Mouse (Mus musculus) monocyte, adult 2 months (primary cell): ENCODE data around the gene Cox6b2.

ENCODE experiments used
- DNase-seq, 2 experiments: peaks; one replicate each; pipeline ENCODE4 v3.0.0; 2022; ENCODE audit warnings: low spot score in 2 of 2, low read depth in 1 of 2

Gene Cox6b2

DNA sequence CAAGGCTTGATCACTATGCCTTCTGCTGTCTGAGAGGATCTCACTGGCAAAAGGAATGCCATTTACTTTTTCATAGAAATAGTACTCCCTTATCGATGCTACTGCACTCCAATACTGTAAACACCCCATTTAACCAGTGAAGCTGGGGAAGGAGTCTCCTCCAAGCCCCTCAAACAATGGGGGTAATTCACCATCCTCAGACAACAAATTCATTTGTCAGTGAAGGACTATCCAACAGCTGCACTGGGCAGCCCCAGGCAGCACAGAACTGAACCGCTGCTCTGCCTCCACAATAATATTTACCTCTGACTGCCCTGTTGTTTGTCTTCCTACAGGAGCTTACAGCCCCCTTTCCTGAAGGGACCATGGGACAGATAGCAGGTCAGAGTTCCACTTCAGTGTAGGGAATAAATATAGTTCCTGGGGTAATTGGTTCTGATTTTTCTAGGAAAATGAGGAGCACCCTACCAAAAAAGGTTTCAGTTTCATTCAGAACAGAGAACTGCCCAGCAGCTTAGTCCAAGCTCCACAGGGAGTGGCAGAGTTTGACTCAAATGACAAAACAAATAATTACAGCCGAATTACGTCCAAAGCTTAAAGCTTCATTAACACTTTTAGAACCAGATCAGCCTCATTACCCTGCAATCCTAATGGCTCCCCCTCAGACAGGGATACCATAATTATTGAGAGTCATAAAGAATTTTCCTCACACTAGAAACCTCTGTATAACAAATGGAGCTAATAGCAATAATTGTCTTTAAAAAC, 12.2 kb upstream of the Cox6b2 start:
- no peak for DNase-seq

DNA sequence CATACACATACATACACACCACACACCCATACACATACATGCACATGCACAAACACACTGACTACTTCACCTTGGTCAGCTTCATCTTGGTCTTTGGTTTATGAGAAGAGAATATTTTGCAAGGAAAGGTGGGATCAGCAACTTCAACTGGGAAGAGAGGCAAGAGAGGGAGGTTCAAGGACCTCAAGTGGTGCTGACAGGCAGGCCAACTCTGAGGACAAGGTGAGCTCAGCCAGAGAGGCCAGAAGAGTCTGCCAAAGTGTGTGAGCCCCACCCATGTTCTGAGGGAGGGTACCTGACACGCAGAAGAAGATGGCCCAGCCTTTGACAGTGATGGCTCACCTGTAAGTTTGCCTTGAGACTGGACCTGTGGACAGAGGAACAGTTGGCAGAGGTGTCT, 6.8 kb upstream of the Cox6b2 start:
- DNase-seq, result no peak

DNA sequence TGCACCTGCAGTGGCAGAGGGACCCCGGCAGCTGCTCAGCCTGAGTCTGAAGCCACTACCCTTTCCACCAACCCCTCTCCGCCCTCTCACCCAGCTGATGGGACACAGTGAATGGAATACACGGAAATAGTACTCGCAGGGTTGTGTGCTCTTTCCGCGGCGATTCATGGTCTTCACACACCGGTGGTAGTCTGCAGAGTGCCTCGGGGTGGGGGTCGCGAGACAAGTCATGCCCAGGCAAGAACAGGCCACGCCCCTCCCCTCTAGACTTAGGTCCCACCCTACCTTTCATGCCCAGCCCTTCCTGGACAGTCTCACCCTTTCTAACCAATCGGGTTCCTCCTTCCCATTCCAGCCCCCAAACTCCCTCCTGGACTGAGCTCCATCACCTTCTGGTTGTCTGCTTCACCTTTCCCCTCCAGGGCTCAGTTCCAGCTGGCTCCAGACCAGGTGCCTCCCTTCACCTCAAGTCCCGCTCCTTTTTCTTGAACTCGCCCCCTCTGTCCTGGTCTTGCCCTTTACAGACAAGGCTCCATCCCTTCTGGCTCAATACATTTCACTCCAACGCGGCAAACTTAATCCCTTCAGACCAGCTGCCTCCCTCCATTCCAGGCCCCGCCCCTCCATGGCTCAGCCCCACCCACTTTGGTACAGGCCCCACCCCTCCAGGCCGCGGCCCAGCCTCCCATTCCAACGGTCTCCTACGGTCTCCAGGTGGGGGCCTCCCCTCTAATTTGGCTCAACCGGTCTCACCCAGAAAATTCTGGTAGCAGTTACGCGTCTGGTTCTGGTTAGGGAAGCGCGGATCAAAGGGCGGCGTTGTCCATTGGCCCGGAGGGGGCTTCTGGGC, 698 bp downstream of the Cox6b2 start:
- no peak for DNase-seq

DNA sequence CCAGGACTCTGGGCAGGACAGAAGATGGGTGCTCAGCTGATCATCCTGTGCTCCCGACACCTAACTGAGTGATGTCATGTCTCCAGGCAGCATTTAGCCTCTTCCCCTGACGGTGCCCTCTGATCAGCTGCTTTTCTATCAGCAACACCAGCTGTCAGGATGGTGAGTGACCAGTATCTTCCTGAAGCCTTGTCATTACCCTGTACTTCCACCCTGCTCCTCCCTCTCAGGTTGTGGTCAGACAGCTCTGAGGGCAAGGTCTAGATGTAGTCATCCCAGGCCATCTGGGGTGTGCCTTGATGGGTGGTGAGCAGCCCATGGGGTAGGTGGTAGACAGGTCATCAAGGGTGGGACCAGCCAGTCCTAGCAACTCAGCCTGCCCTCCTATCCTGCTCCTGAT, 3.7 kb downstream of the Cox6b2 start:
- DNase-seq, result no peak

DNA sequence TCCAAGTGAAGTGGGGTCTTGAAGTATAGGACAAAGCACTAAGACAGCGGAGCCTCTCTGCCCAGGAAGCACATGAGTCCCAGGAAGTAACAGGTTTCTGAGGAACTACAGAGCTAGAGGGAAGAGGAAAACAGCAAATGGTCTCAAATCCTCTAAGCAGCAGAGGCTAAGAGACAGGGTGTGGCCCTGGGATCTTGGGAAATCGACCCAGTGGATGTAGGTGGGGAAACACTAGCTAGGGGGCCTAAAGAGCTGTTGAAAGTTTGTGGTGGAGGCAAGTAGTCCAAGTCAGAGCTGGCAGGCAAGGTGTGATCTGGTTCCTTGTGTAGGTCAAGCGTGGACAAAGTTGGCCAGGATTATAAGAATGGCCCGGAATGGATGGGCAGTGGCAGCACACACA, 4.6 kb downstream of the Cox6b2 start:
- DNase-seq, result no peak

DNA sequence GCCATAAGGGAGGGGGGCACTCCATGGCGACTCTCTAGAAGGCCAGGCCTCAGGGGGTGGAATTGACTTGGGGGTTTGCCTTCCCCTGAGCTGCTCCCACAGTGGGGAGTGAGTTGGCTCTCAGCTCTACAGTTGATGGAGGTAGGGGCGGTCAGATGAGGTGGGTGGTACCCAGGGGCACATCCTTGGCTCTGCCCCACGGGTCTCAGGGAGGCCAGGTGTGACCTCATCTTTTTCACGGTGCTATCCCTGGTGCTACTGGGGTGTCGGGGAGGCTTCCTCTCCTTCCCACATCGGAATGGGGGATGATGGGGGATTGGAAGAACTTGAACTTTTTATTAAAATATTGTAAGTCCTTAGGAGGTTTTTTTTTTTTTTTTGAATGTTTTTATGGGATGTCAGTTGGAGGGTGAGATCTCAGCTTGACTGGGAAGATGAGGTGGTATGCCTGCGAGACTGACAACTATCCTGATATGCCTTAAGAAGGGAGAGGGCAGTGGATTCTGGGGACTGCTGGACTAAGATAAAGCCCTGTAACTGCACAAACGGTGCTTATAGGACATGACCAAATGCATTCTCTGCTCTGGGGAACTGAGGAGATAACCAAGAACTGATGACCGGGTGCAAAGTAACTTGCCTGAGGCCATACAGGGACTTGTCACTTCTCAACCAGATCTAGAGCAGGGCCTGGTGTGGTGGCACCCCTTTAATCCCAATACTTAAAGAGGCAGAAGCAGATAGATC, 5.6 kb downstream of the Cox6b2 start:
- DNase-seq, result no peak

DNA sequence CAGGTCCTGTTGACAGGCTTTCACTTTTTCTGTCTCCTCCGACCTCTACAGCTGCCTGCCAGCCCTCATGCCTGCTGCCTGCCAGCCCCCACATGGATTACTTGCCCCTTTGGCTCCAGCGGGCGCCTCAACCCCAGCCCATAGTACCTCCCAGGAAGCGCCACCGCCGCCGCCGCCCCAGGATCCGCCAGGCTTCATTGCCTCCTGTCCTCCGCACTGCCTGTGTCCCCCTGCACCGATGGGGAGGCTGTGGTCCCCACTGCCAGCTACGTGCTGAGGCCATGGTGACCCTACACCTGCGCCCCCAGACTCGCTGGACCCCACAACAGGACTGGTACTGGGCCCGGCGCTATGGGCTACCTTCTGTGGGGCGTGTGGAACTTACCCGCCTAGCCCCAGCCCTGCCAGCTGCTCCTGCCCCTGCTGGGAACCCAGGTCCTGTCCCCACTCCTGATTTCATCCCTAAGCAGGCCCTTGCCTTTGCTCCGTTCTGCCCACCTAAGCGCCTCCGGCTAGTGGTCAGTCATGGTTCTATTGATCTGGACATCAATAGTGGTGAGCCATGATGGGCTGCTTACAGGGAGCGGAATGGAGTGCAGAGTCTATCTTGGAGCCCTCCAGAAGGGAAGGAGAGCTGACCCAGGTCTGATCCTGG, 6.4 kb downstream of the Cox6b2 start:
- no peak for DNase-seq

DNA sequence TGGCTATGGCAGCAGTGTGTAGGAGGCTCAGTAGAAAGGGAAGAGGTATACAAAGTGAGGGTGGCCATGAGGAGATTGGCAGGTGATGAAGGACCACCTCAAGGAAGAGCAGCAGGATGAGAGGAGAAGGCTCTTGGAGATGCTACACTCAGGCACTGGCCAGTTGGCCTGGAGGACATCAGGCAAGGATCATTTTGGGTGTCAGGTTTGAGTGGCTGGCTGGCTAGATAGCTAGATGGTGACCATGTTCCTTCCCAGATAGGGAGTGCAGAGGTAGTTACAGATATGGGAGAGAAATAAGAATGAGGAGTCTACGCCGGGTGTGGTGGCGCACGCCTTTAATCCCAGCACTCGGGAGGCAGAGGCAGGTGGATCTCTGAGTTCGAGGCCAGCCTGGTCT, 8.0 kb downstream of the Cox6b2 start:
- DNase-seq, result no peak

DNA sequence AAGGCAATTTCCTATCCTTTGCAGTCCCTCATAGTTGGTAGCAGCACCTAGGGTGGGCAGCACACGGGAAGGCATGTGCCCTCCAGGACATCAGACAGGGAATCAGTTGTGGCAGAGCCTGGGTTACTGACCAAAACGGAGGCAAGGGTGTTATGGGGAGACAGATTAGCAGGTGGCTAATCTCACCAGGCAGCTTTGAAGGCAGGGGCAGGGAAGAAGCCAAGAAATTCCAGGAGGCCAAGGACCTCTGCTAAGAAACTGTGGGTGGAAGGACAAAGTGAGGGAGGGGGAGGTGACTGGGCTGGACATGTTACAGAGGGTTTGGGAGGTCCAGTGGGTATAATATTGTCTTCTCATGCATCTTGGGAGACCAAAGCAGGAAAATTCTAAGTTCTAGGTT, 9.5 kb downstream of the Cox6b2 start:
- DNase-seq, result no peak

DNA sequence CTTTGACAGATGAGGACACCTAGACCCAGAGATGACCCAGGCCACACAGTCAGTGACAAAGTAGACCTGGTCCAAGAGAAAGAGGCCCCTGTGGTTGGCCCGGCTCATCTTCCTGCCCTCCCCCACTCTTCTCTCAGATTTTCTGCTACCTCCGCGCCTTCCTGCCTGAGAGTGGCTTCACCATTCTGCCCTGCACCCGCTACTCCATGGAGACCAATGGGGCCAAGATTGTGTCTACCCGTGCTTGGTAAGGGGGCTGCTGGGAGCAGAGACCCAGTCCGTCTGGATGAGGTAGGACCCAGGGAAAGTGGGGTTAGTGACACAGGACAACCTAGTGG, 10.4 kb downstream of the Cox6b2 start:
- no peak for DNase-seq

DNA sequence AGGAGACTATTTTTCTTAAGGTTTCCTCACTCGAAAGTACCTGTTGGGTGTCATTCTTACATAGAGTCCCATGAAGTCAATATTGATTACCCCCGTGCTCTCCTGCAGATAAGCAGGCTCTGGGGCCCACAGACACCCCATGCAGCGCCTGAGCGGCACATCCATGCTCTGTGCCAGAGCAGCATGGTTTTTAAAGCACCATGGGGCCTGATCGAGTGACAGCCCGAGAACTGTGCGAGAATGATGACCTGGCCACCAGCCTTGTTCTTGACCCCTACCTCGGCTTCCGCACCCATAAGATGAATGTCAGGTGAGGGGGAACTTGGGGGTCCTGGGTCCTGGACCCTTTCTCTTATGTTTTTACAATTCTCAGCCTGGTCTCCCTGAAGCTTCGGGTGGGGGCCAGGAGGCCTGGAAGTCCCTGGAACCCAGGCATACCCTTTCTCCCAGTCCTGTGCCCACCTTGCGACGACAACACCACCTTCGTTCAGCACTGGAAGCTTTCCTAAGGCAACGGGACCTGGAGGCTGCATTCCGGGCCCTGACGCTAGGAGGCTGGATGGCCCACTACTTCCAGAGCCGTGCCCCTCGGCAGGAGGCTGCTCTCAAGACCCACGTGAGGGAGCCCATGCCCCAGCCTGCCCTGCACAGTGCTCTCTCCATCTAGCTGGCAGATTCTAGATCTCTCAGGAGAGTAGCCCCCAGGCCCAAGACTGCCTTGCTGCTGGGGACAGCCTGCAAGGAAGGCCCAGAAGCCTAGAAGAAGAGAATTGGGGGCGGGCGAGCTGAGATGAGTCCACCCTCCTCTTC, 11.0 kb downstream of the Cox6b2 start:
- no peak for DNase-seq

DNA sequence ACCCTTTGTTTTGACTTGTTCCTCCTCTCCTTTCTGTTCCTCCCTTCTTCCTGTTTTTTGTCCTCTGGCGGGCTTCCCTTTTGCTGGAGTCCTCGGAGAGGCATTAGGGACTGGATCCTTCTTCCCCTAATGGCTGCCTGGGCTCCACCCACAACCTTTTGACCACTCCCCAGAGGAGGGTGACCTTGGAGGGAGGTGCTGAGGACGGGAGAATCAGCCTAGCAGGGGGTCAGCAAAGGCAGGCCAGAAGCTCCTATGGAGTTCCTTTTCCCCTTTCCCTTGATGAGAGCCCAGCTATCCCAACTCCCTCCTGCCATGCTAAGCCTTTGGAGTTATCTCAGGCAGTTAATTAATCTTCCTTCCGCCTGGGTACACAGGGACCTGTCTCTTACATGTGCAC, 11.7 kb downstream of the Cox6b2 start:
- DNase-seq, result peak; percentile 41 to 44

DNA sequence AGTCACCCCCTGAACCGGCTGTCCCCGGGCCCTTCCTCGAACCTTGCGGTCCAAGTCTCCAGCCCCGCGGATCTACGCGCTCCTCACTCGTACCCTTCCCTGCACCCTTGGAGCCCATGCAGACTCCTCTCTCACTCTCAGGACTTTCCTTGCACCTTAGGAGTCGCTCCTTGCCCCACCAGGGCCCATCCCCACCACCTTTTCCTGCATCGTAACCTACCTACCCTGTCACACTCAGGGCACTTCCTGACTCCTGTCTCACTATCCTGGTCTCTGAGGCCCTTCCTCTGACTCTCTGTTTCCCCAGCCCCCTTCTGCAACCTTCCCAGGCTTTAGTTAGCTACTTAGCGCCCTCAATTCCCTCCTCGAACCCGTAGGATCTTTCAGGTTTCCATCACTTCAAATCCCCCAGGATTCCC, 12.6 kb downstream of the Cox6b2 start:
- DNase-seq, result no peak

DNA sequence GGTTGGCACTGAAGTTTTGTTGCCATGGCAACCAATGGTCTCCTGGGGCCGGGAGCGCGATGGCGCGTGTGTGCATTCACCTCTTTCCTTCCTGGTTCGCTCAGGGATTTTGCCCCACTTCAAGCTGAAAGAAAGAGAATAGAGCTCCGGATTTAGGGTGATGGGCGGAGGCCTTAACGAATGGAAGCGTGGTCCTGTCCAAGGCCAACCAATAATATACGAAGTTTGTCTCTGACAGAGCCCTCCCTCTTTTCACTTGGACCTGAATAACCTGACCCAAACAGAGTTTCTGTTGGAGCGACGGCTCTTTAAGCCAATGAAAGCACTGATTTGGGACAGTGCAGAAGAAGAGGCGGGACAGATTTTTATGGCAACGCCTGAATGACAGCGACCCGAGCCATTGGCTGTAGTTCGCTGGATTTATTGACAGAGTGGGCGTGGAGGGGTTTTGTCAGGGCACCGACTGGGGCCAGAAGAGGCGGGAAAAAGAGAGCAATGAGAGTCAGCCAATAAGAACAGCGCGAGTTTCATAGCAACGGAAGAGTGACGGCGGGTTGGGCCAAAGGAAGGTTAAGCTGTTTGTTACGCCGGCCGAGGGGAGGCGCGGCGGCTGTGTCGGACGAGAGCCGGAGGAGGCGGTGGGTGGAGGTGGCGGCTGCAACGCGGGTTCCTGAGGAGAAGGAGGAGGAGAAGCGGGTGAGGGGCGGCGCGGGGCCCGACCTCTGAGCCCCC, 13.2 kb downstream of the Cox6b2 start, which contains the start of gene Kmt5c:
Gene Kmt5c, plus strand, starts transcription at position 572 of the 732 bp plus-strand sequence.
- peak; percentile 93 to 97 for DNase-seq

DNA sequence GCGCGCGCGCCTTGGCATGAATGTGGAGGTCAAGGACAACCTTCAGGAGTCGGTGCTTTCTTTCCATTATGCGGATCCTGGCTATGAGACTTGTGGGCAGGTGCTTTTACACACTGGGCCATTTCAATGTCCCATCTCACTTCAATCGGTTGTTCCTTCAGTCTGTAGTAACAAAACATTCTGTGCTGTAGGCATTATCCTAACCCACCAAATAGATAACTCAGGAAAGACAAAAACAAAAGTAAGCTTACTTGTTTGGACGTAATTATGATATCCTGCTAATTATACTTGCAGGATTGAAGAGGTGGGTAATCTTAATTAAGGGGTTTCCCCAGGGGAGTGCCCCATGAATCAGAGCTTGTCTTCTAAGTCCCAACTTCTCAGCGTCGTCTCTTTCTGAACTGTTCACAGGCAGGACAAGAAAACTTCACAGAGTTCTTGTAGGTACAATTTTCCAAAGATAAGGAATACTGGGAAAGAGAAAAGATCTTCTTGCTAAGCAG, 13.8 kb downstream of the Cox6b2 start:
- DNase-seq, result no peak

DNA sequence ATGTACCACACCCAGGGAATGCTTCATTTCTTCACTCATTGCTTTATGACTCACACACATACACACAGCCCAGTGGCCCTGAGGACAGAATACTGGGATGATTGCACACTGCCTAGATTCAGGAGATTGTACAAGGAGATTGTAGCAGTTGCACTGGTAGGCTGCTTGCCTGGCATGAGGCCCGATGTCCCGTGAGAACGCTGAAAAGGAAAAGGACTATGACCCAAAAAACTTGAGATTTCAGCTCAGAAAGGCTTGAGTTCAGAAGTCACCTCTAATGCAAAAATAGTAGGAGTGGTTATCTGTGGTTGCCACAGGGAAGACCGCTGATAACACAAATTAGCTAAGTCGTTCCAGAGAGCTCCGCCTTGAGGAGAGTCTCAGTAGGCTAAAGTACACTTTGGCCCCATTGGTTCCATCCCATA, 19.9 kb downstream of the Cox6b2 start:
- no peak for DNase-seq

DNA sequence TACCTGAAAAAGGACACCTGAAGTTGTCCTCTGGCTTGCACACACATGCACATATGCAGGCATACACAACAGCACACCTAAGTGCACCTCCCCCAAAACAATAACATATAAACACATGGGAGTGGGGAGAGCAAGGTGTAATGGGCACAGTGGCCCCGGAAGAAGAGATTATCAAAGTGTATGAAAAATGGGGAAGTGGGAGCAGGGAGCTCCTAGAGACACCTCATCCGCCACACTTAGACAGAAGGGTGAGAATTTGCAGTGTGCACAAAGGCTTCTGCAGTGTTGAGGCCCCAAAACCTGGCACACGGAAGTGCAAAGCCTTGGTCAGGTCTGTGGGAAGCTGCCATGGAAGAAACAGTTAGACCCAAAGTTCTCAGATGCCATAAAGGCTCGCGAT, 21.8 kb downstream of the Cox6b2 start:
- DNase-seq, result no peak

DNA sequence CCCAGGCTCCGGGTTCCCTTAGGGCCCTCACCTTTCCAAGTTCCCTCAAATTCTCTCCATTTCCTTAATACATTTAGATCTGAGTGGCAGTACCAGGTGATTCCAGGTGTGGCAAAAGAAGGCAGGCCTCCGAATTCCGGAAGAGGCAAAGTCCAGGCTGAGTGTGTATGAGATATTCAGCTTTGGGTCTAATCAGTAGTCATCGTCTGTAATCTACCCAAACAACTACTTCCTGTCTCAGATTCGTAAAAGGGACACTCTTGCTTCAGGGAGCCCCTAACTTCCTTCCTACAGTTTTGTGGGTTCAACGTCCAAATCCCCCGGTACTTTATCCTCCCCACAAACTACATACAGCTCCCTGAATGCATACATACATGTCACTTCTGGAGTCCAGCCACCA, 27.7 kb downstream of the Cox6b2 start, which contains the start of gene Tmem150b:
Gene Tmem150b, minus strand, starts transcription at position 81 of the 400 bp plus-strand sequence.
- DNase-seq, result no peak

DNA sequence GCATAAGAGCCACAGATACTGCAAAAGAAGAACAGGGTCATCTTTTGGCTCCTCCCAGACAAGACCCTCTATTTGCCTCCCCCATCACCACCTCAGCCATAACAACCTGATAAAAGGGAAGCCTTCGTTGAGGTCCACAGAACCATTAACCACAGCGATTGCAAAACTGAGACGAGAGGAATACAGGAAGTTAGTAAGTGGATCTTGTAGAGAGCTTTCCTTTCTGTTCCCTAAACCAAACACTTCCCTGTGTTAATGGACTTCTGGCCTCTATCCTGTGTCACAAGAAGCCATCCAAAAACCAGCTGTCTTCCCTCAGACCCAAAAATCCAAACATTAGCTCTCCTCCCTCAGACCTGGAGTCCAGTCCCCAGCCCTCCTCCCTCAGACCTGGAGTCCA, 28.5 kb downstream of the Cox6b2 start:
- DNase-seq, result peak; percentile 52 to 56
